Mouse (Mus musculus): ENCODE data around the gene Hinfp.
"Not testable (repeated sequence)": the region's sequence is repeated elsewhere in the genome, so short reads cannot be mapped to it uniquely, and the experiment has no call there.

The Hinfp gene

DNA sequence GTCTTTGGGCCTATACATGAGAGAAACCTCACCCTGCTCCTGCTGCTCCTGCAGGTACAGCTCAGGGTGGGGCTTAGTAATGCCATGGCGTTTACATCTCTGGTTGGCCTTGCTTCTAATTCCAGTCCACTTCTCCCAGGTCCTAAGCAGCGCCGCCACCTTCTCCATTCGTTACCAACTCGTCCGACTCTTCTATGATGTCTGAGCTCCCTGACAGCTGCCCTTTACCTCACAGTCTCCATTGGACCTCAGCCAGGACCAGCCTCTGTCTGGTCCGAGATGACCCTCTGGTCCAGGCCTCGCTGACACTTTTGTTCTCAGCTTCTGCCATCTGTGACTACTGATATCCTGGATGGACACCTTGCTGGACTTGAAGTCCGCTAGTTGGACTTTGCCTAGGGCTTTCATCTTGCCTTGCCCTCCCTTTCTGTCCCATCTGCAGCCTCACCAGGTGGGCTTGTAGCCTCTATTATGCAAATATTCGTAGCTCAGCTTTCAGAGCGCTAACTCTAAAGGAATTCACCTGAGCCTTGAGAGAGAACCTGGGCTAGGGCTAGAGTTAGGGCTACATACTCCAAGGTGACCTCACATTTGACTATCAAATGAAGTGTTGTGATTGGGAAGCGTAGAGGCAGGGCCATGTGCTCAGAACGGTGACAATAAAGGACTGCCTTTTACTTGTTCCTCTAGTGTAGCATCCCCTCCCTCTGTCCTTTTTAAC lies 27.6 kb upstream of the Hinfp start:
- DNase-seq (ENCODE audit: low read depth, low spot score) = no peak

DNA sequence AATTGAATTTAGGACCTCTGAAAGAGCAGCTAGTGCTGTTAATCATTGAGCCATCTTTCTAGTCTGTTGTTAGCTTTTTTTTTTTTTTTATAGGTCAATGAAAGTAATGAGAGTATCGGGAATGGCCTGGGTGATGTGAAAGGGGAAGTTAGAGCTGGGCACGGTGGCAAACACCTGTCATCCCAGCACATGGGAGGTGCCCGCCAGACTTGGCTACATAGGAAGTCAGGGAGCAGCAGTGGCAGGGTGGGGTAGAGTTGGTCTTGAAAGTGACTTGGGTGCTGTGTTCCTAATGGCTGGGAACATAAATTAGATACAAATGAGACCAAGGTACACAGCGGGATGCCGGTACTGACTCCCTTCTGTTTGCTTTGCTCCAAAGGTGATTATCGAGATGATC lies 25.3 kb upstream of the Hinfp start:
- DNase-seq (ENCODE audit: low read depth, low spot score) = no peak

DNA sequence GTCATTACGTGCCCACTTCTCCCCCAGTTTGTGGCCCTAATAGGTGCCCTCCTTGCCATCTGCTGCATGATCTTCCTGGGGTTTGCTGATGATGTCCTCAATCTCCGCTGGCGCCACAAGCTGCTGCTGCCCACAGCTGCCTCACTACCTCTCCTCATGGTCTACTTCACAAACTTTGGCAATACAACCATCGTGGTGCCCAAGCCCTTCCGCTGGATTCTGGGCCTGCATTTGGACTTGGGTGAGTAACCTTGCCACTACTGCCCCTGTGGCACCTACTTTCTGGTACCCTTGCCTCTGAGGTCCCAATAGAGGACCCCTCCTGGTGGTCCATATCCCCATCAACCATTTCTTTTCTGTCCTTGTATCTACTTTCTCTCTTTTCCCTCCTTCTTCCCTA lies 22.5 kb upstream of the Hinfp start:
- DNase-seq (ENCODE audit: low read depth, low spot score) = no peak

DNA sequence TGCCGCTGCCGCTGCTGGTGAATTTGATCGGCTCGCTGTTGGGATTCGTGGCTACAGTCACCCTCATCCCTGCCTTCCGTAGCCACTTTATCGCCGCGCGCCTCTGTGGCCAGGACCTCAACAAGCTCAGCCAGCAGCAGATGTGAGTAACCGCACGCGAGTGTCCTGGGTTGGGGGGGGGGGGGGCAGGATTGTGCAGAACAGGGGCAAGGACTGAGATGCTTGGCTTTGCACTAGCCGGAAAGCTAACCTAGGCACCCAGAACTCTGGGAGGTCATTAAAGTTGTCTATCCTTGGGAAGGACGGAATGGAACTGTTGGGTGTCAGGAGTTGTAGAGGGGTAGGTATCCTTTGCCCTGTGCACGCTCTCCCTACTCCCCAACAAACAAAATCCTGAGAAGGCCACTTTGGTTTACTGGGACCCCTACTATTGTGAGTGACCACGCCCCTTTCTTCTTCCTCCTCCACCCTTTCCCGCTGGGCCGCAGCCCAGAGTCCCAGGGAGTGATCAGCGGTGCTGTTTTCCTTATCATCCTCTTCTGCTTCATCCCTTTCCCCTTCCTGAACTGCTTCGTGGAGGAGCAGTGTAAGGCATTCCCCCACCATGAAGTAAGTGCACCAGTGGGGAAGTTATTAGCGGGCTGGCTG lies 21.7 kb upstream of the Hinfp start:
- peak; percentile 30 for DNase-seq (ENCODE audit: low read depth, low spot score)

DNA sequence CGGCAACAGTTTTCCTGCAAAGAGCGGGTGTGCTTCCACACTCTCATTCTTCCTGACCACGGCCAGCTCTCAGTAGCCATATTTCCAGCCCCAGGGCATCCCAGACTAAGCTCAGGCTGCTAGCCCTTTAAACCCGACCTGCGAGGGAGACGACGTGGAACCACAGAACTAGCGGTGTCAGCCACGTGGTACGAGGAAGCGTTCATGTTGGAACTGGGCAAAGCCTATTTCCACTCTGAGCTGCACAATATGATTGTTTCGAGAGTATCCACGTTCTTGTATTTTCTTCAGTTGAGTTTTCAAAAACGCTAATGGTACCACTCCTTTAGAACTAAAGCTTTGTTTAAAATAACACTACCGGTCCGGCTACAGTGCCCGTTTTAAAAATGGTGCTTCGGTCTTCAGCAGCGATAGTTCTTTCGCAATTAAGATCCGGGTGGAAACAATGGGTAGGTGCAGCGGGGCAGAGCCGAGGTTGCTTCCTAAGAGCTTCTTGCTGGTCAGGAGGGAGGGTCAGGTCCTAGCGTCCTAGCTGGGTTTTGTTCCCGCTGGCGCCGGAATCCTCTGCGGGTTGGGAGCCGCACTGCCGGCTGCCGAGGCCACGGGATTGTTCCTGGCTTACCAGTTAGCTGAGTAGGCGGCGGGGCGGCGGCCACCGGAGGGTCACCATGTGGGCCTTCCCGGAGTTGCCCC lies 21.0 kb upstream of the Hinfp start:
- DNase-seq (ENCODE audit: low read depth, low spot score) = peak; percentile 72

- no peak for DNase-seq (ENCODE audit: low read depth, low spot score)
These were observed 20.4 kb upstream of the Hinfp start, which contains the start of gene Dpagt1 for GRCm38 (mm10) chr9:44325768-44326370. Gene Dpagt1, plus strand, starts transcription at chr9:44326019.

- DNase-seq (ENCODE audit: low read depth, low spot score) = not testable (repeated sequence)
These were observed 19.7 kb upstream of the Hinfp start for GRCm38 (mm10) chr9:44325032-44325767.

GRCm38 (mm10) chr9:44324147-44324546 lies 18.7 kb upstream of the Hinfp start:
- DNase-seq (ENCODE audit: low read depth, low spot score) = no peak

DNA sequence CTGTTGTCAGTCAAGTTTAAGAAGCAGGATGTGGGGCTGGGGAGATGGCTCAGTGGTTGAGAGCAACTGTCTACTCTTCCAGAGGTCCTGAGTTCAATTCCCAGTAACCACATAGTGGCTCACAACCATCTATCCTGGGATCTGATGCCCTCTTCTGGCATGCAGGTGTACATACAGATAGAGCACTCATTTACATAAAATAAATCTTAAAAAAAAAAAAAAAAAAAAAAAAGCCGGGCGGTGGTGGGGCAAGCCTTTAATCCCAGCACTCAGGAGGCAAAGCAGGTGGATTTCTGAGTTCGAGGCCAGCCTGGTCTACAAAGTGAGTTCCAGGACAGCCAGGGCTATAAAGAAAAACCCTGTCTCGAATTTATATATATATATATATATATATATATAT lies 18.2 kb upstream of the Hinfp start:
- DNase-seq (ENCODE audit: low read depth, low spot score) = not testable (repeated sequence)

DNA sequence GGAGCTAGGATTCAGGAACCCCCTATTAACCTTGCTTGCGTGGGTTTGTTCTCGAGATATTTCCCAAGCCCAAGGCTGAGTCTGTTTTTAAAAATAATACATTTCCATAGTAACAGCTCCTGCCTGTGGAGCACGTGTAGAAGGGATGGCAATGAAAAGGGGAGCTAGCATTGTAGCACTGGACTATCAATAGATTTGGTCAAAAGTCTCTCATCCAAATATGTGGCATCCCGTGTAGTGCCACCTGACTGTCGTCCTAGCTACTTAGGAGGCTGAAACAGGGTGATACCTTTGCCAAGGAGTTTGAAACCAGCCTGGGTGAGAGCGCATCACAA lies 15.3 kb upstream of the Hinfp start:
- no peak for DNase-seq (ENCODE audit: low read depth, low spot score)

GRCm38 (mm10) chr9:44319887-44320798 lies 14.7 kb upstream of the Hinfp start, which contains the start of gene C2cd2l:
Gene C2cd2l, minus strand, starts transcription at chr9:44320285.
- peak; percentile 92 for DNase-seq (ENCODE audit: low read depth, low spot score)

DNA sequence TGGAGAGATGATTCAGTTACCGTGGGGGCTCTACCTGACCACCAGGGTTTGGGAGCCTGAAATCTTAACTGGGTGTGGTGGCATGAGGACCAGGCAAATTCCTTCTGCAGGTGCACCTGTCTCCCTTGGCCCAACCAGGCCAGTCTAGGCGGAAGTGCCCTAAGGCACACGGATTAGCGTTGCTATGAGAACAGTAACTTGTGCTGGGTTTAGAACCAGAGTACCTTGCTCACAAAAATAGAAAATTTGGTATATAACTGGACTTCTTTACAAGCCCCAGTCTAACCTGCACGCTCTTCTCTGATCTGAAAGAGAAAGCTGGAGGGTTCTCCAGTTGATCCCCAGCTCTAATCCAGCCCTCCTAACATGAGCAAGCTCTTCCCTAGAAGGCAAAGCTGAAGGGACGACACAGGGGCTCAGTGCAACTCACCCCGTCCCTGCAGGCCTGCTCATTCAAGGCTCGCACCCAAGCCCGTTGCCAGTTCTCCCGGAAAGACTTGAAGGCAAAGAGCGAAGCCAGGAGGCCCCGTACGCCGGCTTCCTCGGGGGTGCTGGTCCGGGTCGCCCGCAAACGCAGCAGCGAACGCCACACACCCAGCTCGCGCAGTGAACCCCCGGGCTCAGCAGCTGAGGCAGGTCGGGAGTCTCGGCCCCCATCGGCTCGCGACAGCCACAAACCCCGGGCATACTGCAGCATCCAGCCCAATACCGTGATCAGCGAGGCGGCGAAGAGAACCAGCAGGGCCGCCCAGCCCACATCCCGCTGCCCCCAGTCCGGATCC lies 13.8 kb upstream of the Hinfp start:
- no peak for DNase-seq (ENCODE audit: low read depth, low spot score)

GRCm38 (mm10) chr9:44318826-44319095 lies 13.3 kb upstream of the Hinfp start:
- no peak for DNase-seq (ENCODE audit: low read depth, low spot score)

DNA sequence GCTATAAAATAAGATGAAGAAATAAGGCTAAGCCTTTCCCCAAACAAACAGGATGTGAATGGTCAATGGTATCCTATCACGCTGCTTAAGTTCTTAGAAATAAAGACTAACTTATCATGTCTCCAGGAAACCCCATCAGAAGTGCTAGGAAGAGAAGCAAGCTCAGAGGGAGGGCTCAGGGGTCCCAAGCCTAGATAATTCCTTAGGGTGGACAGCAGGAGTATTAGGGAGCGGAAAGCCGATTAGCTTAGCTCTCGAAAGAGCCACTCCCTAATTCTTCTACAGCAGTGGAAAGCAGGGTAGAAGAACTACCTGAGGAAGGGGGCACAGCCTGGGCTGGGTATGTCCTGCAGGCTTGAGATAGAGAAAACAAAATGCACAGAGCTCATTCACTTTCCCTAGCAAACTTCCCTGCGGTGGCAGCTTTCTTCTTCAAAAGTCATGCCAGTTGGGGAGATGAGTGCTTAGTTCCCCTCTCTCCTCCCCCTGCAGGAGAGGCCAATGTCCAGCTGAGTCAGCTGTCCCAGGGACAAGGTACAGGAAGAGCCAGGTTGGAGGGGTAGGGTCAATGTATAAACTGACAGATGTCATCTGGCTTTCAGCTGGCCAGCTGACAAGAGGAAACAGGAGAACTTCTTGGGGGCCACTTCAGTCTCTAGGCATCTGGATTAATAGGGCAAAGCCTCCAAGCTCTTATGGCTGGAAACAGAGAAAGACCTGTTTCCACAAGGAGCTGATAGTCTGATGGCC lies 12.8 kb upstream of the Hinfp start:
- DNase-seq (ENCODE audit: low read depth, low spot score) = no peak

GRCm38 (mm10) chr9:44317452-44317851 lies 12.0 kb upstream of the Hinfp start:
- no peak for DNase-seq (ENCODE audit: low read depth, low spot score)

- DNase-seq (ENCODE audit: low read depth, low spot score) = no peak
These were observed 9.4 kb upstream of the Hinfp start for GRCm38 (mm10) chr9:44314910-44315309.

- no peak for DNase-seq (ENCODE audit: low read depth, low spot score)
These were observed 8.7 kb upstream of the Hinfp start for GRCm38 (mm10) chr9:44314257-44314547.

DNA sequence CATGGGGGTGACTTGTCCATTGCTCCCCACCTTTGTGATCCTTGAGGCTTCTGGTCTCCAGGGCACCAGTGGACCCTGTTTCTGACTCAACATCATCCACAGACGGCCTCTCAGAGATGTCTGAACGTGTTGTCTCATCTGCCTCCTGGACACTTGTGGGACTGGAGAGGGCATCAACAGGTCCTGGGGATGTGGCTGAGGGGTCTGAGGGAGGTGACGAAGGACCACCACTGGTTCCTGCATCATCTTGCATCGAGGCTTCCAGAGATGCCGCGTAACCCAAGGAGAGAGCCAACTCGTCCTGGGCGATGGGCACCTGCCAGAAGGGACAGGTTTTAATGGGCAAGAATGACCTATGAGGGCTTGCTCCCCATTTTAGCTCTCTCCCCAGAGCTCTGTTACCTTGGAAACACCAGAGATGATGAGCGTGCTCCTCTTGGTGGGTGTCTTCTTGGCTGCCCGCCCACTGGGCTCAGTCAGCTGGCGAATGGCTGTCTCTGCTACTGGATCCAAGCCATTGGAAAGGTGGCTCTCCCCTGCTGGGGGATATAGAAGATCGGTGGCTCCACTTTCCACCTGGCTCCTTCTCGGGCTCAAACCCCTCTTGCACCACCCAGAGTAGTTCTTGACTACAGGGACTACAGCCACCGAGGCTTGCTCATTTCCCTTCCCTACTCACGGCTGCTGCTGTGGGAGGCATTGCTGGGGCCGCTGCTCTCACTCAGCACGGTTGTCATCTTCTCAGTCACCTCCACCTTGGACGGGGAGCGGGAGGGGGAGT lies 8.2 kb upstream of the Hinfp start:
- no peak for DNase-seq (ENCODE audit: low read depth, low spot score)

Measured in embryo, embryonic 11.5 days (tissue).